ENCODE assay signal across 8 mouse cellular contexts in the genomic region with DNA sequence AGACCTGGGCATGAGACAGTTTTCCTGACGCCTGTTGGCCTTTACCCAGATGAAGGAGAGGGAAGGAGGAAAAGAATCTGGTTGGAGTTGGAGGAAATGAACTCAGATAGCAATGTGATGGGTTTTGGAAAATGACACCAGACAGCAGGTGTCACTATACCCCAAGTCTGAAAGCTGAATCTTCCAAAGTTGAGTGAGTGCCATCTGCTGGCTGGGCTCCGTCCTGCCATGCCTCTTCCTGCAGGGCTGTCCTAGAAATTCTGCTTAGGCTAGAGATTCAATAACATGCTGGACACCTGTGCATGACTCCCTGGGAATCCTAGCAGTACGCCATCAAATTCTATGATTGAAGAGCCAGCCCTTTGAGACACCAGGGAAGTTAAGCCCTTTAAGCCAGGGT. TPM values are rescaled to one million over a fixed set of nuclear protein-coding genes. Genes with fewer than 3 reads are reported as not detected.
DNase-seq lines count a peak whose midpoint lies in the region; ATAC-seq and TF ChIP-seq lines count a peak whose summit lies in the region.

No protein-coding gene starts in this region.

- peak; percentile 85 to 89 for DNase-seq in kidney, postnatal 4 days
- peak; percentile 85 for DNase-seq in liver, postnatal 0 days
- peak; percentile 13 to 33 for DNase-seq in thymus, adult 18-20 months

- H3K4me3 ChIP-seq in bone marrow macrophage, adult 2 months (ENCODE audit: insufficient read depth, low read length), result no peak overlapping the region
- H3K4me3 ChIP-seq in heart, embryonic 16.5 days (ENCODE audit: low read length), result no peak overlapping the region
- no peak overlapping the region for H3K4me3 ChIP-seq in liver, postnatal 0 days (ENCODE audit: low read depth, low read length)
- no peak overlapping the region for H3K4me3 ChIP-seq in neural tube, embryonic 15.5 days (replicated peaks)

- H3K27ac ChIP-seq in bone marrow macrophage, adult 2 months (ENCODE audit: insufficient read depth, low read depth, low read length), result no peak overlapping the region
- no peak overlapping the region for H3K27ac ChIP-seq in heart, embryonic 16.5 days (ENCODE audit: low read length)
- no peak overlapping the region for H3K27ac ChIP-seq in liver, postnatal 0 days (ENCODE audit: low read depth)
- no peak overlapping the region for H3K27ac ChIP-seq in neural tube, embryonic 15.5 days (replicated peaks)

- H3K9ac ChIP-seq in heart, embryonic 16.5 days (ENCODE audit: low read length), result no peak overlapping the region
- H3K9ac ChIP-seq in liver, postnatal 0 days (replicated peaks), result no peak overlapping the region
- H3K9ac ChIP-seq in neural tube, embryonic 15.5 days (replicated peaks), result no peak overlapping the region

- H3K27me3 ChIP-seq in heart, embryonic 16.5 days (ENCODE audit: control insufficient read depth, insufficient read depth, low read length), result no peaks in the 10 kb centered on the region
- H3K27me3 ChIP-seq in liver, postnatal 0 days (ENCODE audit: insufficient read depth, low read length), result no peaks in the 10 kb centered on the region
- no peaks in the 10 kb centered on the region for H3K27me3 ChIP-seq in neural tube, embryonic 15.5 days (replicated peaks)

- no peaks in the 10 kb centered on the region; the same call in 1 of the 2 replicates for H3K9me3 ChIP-seq in heart, embryonic 16.5 days (replicated peaks; ENCODE audit: control insufficient read depth, low read length)
- no peaks in the 10 kb centered on the region for H3K9me3 ChIP-seq in liver, postnatal 0 days (ENCODE audit: low read length)
- H3K9me3 ChIP-seq in neural tube, embryonic 15.5 days (replicated peaks), result no peaks in the 10 kb centered on the region

- ATAC-seq in CD4-positive, CD25-positive, alpha-beta regulatory T cell, adult 4 months, result peak; percentile 74
- peak; percentile 92 for ATAC-seq in erythroid progenitor cell, adult 5-6 weeks (replicated peaks; ENCODE audit: low FRiP score, poor library complexity, severe bottlenecking)
- peak; percentile 73 for ATAC-seq in heart, embryonic 16.5 days (replicated peaks; ENCODE audit: extremely low read depth, insufficient read depth, low FRiP score)
- peak; percentile 83 for ATAC-seq in liver, postnatal 0 days
- ATAC-seq in neural tube, embryonic 15.5 days (ENCODE audit: low FRiP score), result peak; percentile 65; the same call in 1 of the 2 replicates

- 12% methylated on average over 3 of the region's 3 CpGs for WGBS in heart, embryonic 16.5 days
- WGBS in liver, postnatal 0 days (ENCODE audit: insufficient replicate concordance), result 12% methylated on average over 3 of the region's 3 CpGs
- 15% methylated on average over 3 of the region's 3 CpGs for WGBS in neural tube, embryonic 15.5 days

- no peak for TF ChIP-seq EP300 in liver, postnatal 0 days (IDR thresholded peaks at IDR 0.05; ENCODE audit: low read depth)

- TF ChIP-seq POLR2A in bone marrow macrophage, adult 2 months (IDR thresholded peaks at IDR 0.05; ENCODE audit: borderline replicate concordance, low read depth, low read length), result no peak

- no peaks in the 10 kb centered on the region for H3K36me3 ChIP-seq in heart, embryonic 16.5 days (ENCODE audit: control insufficient read depth, insufficient read depth)
- no peaks in the 10 kb centered on the region for H3K36me3 ChIP-seq in liver, postnatal 0 days (replicated peaks; ENCODE audit: insufficient read depth, low read length)
- no peaks in the 10 kb centered on the region for H3K36me3 ChIP-seq in neural tube, embryonic 15.5 days

- H3K4me2 ChIP-seq in heart, embryonic 16.5 days (ENCODE audit: low read depth, low read length), result no peak overlapping the region
- no peak overlapping the region for H3K4me2 ChIP-seq in liver, postnatal 0 days (ENCODE audit: low read depth, low read length)
- H3K4me2 ChIP-seq in neural tube, embryonic 15.5 days, result no peak overlapping the region

- H3K4me1 ChIP-seq in bone marrow macrophage, adult 2 months (ENCODE audit: control insufficient read depth, insufficient read depth, low read length), result no peaks in the 10 kb centered on the region
- H3K4me1 ChIP-seq in heart, embryonic 16.5 days (ENCODE audit: control insufficient read depth, insufficient read depth, low read length), result no peaks in the 10 kb centered on the region
- 0 out of 2 replicates have a peak, but pooled peaks cover 2% of the 10 kb centered on the region for H3K4me1 ChIP-seq in liver, postnatal 0 days (ENCODE audit: insufficient read depth)
- H3K4me1 ChIP-seq in neural tube, embryonic 15.5 days, result no peaks in the 10 kb centered on the region

- peak; percentile 97 for TF ChIP-seq CTCF in bone marrow macrophage, adult 2 months (IDR thresholded peaks at IDR 0.05; ENCODE audit: low read depth, low read length)
- peak; percentile 99 for TF ChIP-seq CTCF in liver, postnatal 0 days (IDR thresholded peaks at IDR 0.05; ENCODE audit: low read depth)

RNA-seq across cellular contexts. Expression of gene Olfml2b, which starts 11.9 kb away (rescaled TPM):
- polyA plus RNA-seq in CD4-positive, CD25-positive, alpha-beta regulatory T cell, adult 4 months (2017; shearing (Covaris generic)), result not detected
- polyA plus RNA-seq in bone marrow macrophage, adult 2 months (2012; ENCODE audit: insufficient read depth, insufficient read length, missing spikeins), result 1.0 and 1.3 TPM in 2 replicates
- total RNA-seq in erythroid progenitor cell, adult 5-6 weeks (2015; ENCODE audit: low replicate concordance), result 0.42 and 4.0 TPM in 2 replicates
- total RNA-seq in erythroid progenitor cell, adult 5-6 weeks (2017; ENCODE audit: low replicate concordance), result 0.83 and 3.0 TPM in 2 replicates
- polyA plus RNA-seq in heart, embryonic 16.5 days (2015; fragmentation: Nextera tagmentation; extraction: Ambion mirVana), result 29.5 and 30.2 TPM in 2 replicates
- polyA plus RNA-seq in liver, postnatal 0 days (2015; fragmentation: Nextera tagmentation; extraction: Ambion mirVana), result 2.3 and 2.9 TPM in 2 replicates
- polyA plus RNA-seq in neural tube, embryonic 15.5 days (2015; fragmentation: Nextera tagmentation; extraction: Ambion mirVana), result 7.0 and 8.0 TPM in 2 replicates

RNA-seq across cellular contexts. Expression of gene Nos1ap, which starts 42.7 kb away (rescaled TPM):
- under 1 TPM; 0.19 to 0.29 TPM for polyA plus RNA-seq in CD4-positive, CD25-positive, alpha-beta regulatory T cell, adult 4 months (2017; shearing (Covaris generic))
- 1.6 and 3.2 TPM in 2 replicates for polyA plus RNA-seq in bone marrow macrophage, adult 2 months (2012; ENCODE audit: insufficient read depth, insufficient read length, missing spikeins)
- total RNA-seq in erythroid progenitor cell, adult 5-6 weeks (2015; ENCODE audit: low replicate concordance), result 38.1 and 70.6 TPM in 2 replicates
- total RNA-seq in erythroid progenitor cell, adult 5-6 weeks (2017; ENCODE audit: low replicate concordance), result 58.3 and 76.5 TPM in 2 replicates
- polyA plus RNA-seq in heart, embryonic 16.5 days (2015; fragmentation: Nextera tagmentation; extraction: Ambion mirVana), result 14.6 and 15.9 TPM in 2 replicates
- 6.0 and 6.5 TPM in 2 replicates for polyA plus RNA-seq in liver, postnatal 0 days (2015; fragmentation: Nextera tagmentation; extraction: Ambion mirVana)
- polyA plus RNA-seq in neural tube, embryonic 15.5 days (2015; fragmentation: Nextera tagmentation; extraction: Ambion mirVana), result 18.9 and 19.0 TPM in 2 replicates

Comparison
In these comparisons a context has a peak if more than half of its experiments do, and no peak if none do; other contexts are left out.
1. DNase-seq: peak in every context shown above with its lines; median percentile 87 in kidney, postnatal 4 days; 85 in liver, postnatal 0 days; 23 in thymus, adult 18-20 months.